8 mouse cellular contexts compared by ENCODE assay signal in the genomic region with DNA sequence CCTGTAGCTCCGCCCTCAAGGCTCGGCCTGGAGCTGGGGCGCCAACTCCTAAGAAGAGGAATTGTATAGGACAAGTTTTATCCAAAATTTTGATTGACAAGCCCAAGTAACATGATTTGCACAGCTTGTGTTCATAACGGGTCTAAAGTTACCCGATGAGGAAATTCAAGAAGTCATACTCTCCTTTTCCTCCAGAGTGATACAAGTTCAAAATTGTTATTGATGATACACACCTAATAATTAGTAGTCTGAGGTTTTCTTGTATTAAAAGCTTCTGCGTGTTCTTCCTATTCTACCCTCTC. TPM values are rescaled to one million over a fixed set of nuclear protein-coding genes. Genes with fewer than 3 reads are reported as not detected.
DNase-seq lines count a peak whose midpoint lies in the region; ATAC-seq lines count a peak whose summit lies in the region.

A gene (minus strand): TSS at position 3 of the 302 bp plus-strand sequence.

- H3K4me1 ChIP-seq in neural tube, embryonic 11.5 days (ENCODE audit: control insufficient read depth, insufficient read depth, low read length) = no peaks in the 10 kb centered on the region
- peaks cover 12% of the 10 kb centered on the region for H3K4me1 ChIP-seq in neural tube, embryonic 15.5 days

- H3K4me3 ChIP-seq in neural tube, embryonic 11.5 days (ENCODE audit: low read depth, low read length) = peak within 1 kb of the TSS; percentile 62
- peak within 1 kb of the TSS; percentile 78 for H3K4me3 ChIP-seq in neural tube, embryonic 15.5 days (replicated peaks)

- H3K27me3 ChIP-seq in neural tube, embryonic 11.5 days (ENCODE audit: control insufficient read depth, insufficient read depth, low read length) = no peaks in the 10 kb centered on the region
- H3K27me3 ChIP-seq in neural tube, embryonic 15.5 days (replicated peaks) = no peaks in the 10 kb centered on the region

- 16% methylated on average over 6 of the region's 6 CpGs for WGBS in neural tube, embryonic 11.5 days
- WGBS in neural tube, embryonic 15.5 days = 21% methylated on average over 6 of the region's 6 CpGs

- peak within 1 kb of the TSS; percentile 49; the same call in 1 of the 2 replicates for H3K27ac ChIP-seq in neural tube, embryonic 11.5 days (ENCODE audit: low read depth, low read length)
- peak within 1 kb of the TSS; percentile 95 for H3K27ac ChIP-seq in neural tube, embryonic 15.5 days (replicated peaks)

- no peak for DNase-seq in neural tube, embryonic 11.5 days (ENCODE audit: low spot score)
- no peak for DNase-seq in neural tube, embryonic 10.5 days (ENCODE audit: extremely low spot score, low spot score)
- no peak for DNase-seq in gastrocnemius, adult 18-20 months (ENCODE audit: low spot score)
- DNase-seq in induced T-regulatory cell, adult 2 months (ENCODE audit: low read depth) = peak; percentile 13
- DNase-seq in thymus, postnatal 10 days (ENCODE audit: low spot score in 2 of 2) = no peak
- DNase-seq in spleen, postnatal 10 days (ENCODE audit: low spot score in 2 of 2) = no peak
- no peak for DNase-seq in urinary bladder, postnatal 36 days (ENCODE audit: low spot score in 2 of 2)

- H3K9me3 ChIP-seq in neural tube, embryonic 11.5 days (ENCODE audit: control insufficient read depth, low read length) = no peaks in the 10 kb centered on the region
- no peaks in the 10 kb centered on the region for H3K9me3 ChIP-seq in neural tube, embryonic 15.5 days (replicated peaks)

- H3K4me2 ChIP-seq in neural tube, embryonic 11.5 days (ENCODE audit: low read depth) = peak within 1 kb of the TSS; percentile 88
- H3K4me2 ChIP-seq in neural tube, embryonic 15.5 days = peak within 1 kb of the TSS; percentile 89

- peak within 1 kb of the TSS; percentile 67 for H3K9ac ChIP-seq in neural tube, embryonic 11.5 days (ENCODE audit: low read length)
- H3K9ac ChIP-seq in neural tube, embryonic 15.5 days (replicated peaks) = peak within 1 kb of the TSS; percentile 84

- no peak for ATAC-seq in neural tube, embryonic 11.5 days (ENCODE audit: insufficient read depth, low FRiP score, low TSS enrichment)
- ATAC-seq in neural tube, embryonic 15.5 days (ENCODE audit: low FRiP score) = no peak

- H3K36me3 ChIP-seq in neural tube, embryonic 11.5 days (ENCODE audit: control insufficient read depth, insufficient read depth, low read length) = no peaks in the 10 kb centered on the region
- peaks cover 11% of the 10 kb centered on the region; the same call in 1 of the 2 replicates for H3K36me3 ChIP-seq in neural tube, embryonic 15.5 days

RNA-seq across cellular contexts. Expression of the gene that starts here (rescaled TPM):
- 0.95 TPM in 2 replicates for polyA plus RNA-seq in neural tube, embryonic 11.5 days (2014; fragmentation: Nextera tagmentation; extraction: Ambion mirVana)
- total RNA-seq in gastrocnemius, adult 18-20 months (2021) = 10 to 100 TPM; 32.8 to 47.4 TPM
- 2.2 and 2.5 TPM in 2 replicates for polyA plus RNA-seq in neural tube, embryonic 15.5 days (2015; fragmentation: Nextera tagmentation; extraction: Ambion mirVana)
